Mouse (Mus musculus): ENCODE measurements around the gene Ranbp1.
"Not testable (repeated sequence)": the region's sequence is repeated elsewhere in the genome, so short reads cannot be mapped to it uniquely, and the experiment has no call there.

The Ranbp1 gene

GRCm38 (mm10) chr16:18248433-18249363 lies at the start of gene Ranbp1, which contains the start of gene Trmt2a:
Gene Ranbp1 (minus strand): TSS chr16:18248732.
Gene Trmt2a (plus strand): TSS chr16:18248679.
- peak; percentile 91 for DNase-seq (ENCODE audit: extremely low read depth, low read depth)

GRCm38 (mm10) chr16:18289614-18290013 lies 41.1 kb upstream of the Ranbp1 start:
- DNase-seq (ENCODE audit: extremely low read depth, low read depth), result not testable (repeated sequence)

GRCm38 (mm10) chr16:18289067-18289588 lies 40.6 kb upstream of the Ranbp1 start, which contains the start of gene Dgcr8:
Gene Dgcr8 (minus strand): TSS chr16:18289246.
- DNase-seq (ENCODE audit: extremely low read depth, low read depth), result peak; percentile 86

GRCm38 (mm10) chr16:18288581-18289061 lies 40.1 kb upstream of the Ranbp1 start:
- DNase-seq (ENCODE audit: extremely low read depth, low read depth), result peak; percentile 37

- no peak for DNase-seq (ENCODE audit: extremely low read depth, low read depth)
These were observed 39.6 kb upstream of the Ranbp1 start for GRCm38 (mm10) chr16:18288166-18288565.

DNA sequence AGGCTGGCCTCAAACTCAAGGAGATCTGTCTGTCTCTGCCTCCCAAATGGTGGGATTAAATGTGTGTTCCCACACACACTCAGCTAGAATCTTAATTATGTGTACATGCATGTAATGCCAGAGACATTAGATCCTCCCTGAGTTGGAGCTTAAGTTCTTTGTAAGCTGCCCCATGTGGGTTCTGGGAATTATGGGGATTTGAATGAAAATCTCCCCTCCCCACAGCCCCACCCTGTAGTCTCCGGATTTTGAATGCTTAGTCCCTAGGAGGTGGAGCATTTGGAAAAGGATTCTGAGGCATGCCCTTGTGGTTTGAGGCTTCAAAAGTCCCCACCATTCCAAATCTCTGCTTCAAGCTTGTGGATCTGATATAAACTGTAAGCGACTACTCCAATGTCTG lies 26.6 kb upstream of the Ranbp1 start:
- DNase-seq (ENCODE audit: extremely low read depth, low read depth), result no peak

DNA sequence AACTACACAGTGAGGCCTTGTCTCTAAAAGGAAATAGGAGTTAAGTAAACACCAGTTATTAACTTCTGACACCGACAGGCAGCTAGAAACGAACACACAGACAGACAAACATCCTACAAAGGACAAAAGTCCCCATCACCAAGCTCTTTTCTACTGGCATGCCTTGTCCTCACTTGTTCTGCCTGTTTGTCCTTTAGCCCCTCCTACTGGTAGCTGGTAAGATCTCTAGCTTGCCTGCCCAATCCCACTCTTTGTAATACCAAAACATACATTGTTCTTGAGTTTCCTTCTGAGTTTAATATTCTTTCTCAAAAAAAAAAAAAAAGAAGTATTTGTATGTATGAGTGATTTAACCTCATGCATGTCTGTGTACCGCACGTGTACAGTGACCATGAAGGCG lies 19.6 kb upstream of the Ranbp1 start:
- no peak for DNase-seq (ENCODE audit: extremely low read depth, low read depth)

DNA sequence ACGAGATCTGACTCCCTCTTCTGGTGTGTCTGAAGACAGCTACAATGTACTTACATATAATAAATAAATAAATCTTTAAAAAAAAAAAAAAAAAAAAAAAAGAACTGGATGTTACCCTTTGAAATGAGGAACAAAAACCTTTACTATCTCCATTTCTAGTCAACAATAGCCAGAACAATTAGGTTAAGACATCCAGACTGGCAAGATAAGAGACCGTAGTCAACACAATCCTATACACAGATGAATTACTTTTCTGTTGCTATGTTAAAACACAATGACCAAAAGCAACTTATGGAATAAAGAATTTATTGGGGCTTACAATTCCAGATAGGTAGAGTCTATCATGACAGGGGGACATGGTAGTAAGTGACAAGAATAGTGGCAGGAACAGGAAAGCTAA lies 16.5 kb upstream of the Ranbp1 start:
- DNase-seq (ENCODE audit: extremely low read depth, low read depth), result no peak

GRCm38 (mm10) chr16:18258221-18258620 lies 9.7 kb upstream of the Ranbp1 start, which contains the start of gene Gm49776:
Gene Gm49776 (minus strand): TSS chr16:18258321.
- no peak for DNase-seq (ENCODE audit: extremely low read depth, low read depth)

DNA sequence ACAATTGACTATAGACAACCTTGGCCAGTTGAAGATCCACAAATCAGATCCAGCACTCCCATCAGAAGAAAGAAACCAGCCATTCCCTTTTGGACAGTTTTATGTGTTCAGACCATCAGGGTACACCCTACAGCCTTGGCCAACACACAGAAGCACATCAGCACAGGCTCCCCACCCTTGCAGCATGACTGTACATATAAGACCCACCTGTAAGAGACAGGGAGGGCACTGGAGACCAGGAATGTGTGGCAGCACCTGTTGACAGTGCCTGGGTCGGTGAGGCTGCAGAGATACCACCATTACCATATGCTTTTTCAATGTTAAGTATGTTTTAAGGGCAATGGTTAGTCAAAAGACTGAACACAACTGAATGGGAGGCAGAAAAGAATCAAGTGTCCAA lies 5.3 kb upstream of the Ranbp1 start:
- DNase-seq (ENCODE audit: extremely low read depth, low read depth), result no peak

DNA sequence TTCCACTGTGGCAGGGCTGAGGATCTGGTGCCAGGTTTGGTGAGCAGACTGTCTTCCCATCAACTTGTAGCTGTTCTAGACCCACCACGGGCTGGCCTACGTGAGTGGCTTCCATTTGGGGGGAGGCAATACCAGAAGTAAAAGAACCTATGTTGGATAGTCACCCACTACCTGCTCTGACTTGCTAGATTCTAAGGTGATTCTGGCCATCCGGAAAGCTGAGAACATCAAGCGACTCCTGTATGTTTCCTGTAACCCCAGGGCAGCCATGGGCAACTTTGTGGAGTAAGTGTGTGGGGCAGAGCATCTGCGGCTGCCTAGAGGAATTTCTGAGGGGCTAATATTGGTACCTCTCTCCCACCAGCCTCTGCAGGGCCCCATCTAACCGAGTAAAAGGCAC lies 4.2 kb upstream of the Ranbp1 start:
- DNase-seq (ENCODE audit: extremely low read depth, low read depth), result no peak

DNA sequence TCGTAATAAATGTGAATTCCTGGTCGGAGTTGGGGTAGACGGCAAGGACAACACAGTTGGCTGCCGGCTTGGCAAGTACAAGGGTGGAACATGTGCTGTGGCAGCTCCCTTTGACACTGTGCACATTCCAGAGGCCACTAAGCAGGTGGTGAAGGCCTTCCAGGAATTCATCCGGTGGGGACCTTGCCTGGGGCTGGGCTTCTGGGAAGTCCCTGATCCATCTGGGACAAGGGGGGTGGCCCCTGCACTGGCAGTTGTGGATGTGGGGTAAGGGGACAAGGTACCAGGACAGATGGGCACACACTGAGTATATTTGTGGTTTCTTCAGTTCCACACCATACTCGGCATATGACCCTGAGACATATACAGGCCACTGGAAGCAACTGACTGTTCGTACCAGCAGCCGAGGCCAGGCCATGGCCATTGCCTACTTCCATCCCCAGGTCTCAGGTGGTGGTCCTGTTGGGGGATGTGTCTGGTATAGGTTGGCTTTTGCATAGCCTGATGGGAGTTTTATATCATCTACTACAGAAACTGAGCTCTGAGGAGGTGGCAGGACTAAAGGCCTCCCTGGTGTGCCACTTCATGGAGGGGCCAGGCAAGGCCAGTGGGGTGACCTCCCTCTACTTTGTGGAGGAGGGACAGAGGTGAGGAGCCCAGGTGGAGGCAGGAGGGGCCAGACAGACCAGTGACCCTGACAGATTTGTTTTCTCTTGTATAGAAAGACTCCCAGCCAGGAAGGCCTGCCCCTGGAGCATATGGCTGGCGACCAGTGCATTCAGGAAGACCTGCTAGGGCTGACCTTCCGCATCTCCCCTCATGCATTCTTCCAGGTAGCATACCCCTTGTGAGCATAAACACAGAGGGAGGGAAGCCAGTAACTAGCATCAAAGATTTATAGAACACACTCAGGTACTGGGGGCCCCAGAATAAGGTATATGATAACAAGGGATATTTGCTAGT lies 2.6 kb upstream of the Ranbp1 start:
- no peak for DNase-seq (ENCODE audit: extremely low read depth, low read depth)

DNA sequence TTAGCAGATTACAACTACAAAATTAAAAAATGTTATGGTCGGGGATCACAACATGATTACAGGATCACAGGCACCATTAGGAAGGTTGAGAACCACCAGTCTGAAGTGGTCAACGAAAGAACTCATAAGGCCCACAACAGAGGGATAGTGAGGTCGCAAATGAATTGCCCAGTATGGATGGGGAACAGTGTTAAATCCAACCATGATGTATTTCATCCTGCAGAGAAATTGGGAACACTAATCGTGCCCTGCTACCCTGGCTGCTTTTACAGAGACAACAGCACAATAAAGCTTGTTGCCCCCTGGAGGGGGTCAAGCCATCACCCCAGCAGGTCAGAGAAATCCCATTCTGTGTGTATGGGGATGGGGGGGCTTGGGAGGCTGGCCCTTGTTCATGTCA lies 1.7 kb upstream of the Ranbp1 start:
- no peak for DNase-seq (ENCODE audit: extremely low read depth, low read depth)

DNA sequence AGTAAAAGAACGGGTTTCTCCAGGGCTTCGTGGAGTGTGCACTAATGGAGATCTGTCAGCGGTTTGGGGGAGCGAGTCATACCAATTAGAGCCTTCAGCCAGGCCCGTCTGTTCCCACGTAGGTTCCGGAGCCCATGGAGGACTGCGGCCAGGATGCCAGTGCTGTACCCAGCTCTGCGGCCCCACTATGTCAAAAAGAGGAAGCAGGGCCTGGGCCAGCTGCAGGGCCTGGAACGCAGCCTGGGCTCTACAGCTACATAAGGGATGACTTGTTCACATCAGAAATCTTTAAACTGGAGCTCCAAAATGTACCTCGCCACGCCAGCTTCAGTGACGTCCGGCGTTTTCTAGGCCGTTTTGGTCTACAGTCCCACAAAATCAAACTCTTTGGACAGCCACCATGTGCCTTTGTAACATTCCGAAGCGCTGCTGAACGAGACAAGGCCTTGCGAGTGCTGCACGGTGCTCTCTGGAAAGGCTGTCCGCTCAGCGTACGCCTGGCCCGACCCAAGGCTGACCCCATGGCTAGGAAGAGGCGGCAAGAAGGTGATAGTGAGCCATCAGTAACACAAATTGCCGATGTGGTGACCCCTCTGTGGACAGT lies 934 bp upstream of the Ranbp1 start:
- peak; percentile 82 for DNase-seq (ENCODE audit: extremely low read depth, low read depth)

DNA sequence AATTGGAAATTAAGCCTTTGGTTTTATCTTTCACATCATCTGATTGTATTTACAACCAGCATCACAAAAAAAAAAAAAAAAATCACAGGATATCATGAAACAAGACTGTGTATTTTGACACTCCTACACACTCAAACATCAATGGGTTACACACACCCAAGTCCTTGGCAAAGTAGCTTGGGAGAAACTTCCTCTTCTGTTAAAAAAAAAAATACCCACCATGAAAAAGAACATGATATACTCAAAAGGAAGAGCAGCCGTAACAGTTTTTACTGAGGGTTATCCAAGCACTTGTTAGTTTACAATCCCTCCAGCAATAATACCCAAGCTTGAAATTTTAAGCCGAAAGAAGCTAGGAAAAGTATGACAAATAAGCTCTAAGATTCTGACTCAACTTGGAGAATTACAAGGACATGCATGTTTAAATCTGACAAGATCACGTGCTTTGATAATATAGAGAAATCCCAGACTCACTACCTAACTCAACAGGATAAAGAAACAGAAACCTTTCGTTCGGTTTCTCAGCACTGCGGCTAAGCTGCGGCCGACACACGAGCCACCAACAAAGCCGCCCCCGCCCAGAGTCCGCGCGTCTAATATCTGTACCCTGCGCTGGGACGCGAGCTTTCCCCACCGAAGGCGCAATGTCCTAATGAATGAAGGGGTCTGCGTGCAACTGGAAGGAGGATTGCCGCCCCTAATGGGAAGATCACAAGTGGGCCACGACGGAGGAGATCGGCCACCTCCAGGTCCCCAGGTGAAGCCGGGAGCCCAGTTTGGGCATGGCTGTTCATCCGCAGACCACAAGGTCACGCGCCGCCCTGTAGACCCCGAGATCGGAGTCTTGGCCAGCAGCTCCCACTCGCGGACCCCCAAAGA lies 772 bp downstream of the Ranbp1 start:
- DNase-seq (ENCODE audit: extremely low read depth, low read depth), result peak; percentile 42

GRCm38 (mm10) chr16:18241581-18241980 lies 7.0 kb downstream of the Ranbp1 start:
- DNase-seq (ENCODE audit: extremely low read depth, low read depth), result no peak

GRCm38 (mm10) chr16:18236676-18237501 lies 11.6 kb downstream of the Ranbp1 start:
- DNase-seq (ENCODE audit: extremely low read depth, low read depth), result peak; percentile 29

DNA sequence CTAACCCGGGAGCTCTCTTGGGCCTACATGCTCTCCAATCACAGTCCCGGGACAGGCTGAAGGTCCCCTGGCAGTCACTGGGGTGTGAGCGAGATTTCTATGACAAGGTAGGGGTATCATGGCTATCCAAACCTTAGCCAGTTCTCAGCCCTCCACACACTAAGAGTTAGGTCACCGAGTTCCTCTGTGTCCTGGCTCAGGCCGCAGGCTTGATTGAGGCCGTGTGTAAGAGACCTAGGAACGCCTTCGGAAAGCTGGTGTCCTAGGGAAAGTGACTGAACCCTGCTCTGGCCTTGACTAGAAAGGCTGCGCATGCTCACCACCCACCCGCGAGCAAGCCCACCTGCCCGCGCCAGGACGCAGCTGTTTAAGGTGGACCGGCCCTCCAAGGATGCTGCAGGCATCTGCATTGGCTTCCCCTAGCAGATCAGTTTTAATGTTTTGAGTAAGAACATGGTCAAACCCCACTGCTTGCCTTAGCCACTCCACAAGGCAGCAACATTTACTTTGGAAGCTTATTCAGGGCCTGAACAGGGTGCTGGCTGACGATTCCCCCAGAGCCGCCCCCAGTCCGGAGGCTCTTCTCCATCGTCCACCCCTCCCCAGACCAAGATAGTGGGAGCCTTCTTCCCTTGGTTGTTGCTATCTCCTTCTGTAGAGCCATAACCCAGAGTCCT lies 13.0 kb downstream of the Ranbp1 start:
- DNase-seq (ENCODE audit: extremely low read depth, low read depth), result no peak

Measured in MEL-GATA-1-ER (cell line).